Mouse (Mus musculus): ENCODE measurements at regions not wholly inside any gene's neighbourhood (a gene's known extent, or its start where the extent isn't known, plus 50 kb on each side); places are given as distances from the start of the nearest gene placed in this dataset.

DNA sequence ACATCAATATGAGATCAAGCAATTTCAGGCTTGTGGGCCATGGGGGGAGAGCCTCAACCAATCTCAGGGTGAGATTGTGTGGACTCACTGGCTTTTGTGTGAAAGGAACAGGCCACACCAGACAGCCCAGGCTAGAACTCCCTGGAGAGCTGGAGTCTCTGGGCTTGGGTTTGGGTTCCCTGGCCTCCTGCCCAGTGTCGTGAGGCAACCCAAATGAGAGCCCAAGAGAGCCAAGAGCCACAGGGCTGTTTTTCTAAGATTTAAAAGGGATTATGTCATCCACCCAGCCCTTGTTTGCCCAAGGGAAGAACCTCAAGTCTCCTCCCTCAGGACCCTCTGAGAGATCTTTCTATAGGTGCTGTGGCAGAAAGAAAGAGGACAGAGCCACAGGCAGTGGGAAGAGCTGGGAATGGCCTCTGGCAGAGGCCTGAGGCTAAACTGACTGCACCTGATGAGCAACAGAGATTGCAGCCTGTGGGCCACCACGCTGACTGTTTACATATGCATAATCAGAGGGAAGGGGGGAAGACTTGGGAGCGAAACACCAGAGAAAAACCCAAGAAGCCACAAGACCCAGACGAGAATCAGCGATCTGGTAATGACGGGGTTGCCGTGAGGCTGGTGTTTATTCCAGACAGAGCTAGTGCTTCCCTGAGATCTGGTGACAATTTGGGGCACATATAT lies 92.1 kb downstream of the Bcl2l11 start:
- DNase-seq (ENCODE audit: low spot score) (no peak), ATAC-seq (no peak)
- TF ChIP-seq CTCF (IDR thresholded peaks at IDR 0.05; ENCODE audit: low read depth) = no peak
- Histone ChIP-seq H3K4me2 (ENCODE audit: low read depth, low read length) (no peak overlapping the region), H3K27me3 (ENCODE audit: insufficient read depth, low read length) (no peaks in the 10 kb centered on the region), H3K27ac (no peak overlapping the region), H3K4me3 (ENCODE audit: low read length) (no peak overlapping the region), H3K4me1 (ENCODE audit: insufficient read depth, low read length) (no peaks in the 10 kb centered on the region), H3K36me3 (ENCODE audit: insufficient read depth, low read length) (no peaks in the 10 kb centered on the region), H3K9ac (replicated peaks; ENCODE audit: low read length) (no peak overlapping the region), H3K9me3 (ENCODE audit: low read length) (no peaks in the 10 kb centered on the region)
- WGBS = 76% methylated on average over 7 of the region's 7 CpGs

DNA sequence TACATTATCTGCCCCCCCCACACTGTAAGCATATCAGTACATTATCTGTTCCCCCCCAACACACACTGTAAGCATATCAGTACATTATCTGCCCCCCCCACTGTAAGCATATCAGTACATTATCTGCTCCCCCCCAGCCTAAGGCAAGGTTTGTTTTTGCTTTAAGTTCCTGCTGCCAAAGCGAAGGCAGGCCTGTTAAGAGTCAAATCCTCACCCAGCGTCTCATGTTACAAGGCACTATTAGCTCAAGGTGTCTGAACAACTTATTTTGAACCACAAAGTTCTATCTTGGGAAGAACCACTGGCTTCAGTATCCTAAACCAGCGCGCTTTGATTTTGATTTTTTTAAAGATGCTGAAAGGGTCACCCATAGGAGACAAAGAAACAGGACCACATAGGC lies 93.1 kb downstream of the Bcl2l11 start:
- 88% methylated on average over 4 of the region's 4 CpGs for WGBS
- Histone ChIP-seq H3K36me3 (ENCODE audit: insufficient read depth, low read length) (no peaks in the 10 kb centered on the region), H3K9ac (replicated peaks; ENCODE audit: low read length) (no peak overlapping the region), H3K4me3 (ENCODE audit: low read length) (no peak overlapping the region), H3K4me2 (ENCODE audit: low read depth, low read length) (no peak overlapping the region), H3K4me1 (ENCODE audit: insufficient read depth, low read length) (no peaks in the 10 kb centered on the region), H3K9me3 (ENCODE audit: low read length) (no peaks in the 10 kb centered on the region), H3K27ac (no peak overlapping the region), H3K27me3 (ENCODE audit: insufficient read depth, low read length) (no peaks in the 10 kb centered on the region)
- TF ChIP-seq CTCF (IDR thresholded peaks at IDR 0.05; ENCODE audit: low read depth) = no peak
- DNase-seq (ENCODE audit: low spot score) (no peak), ATAC-seq (no peak)

DNA sequence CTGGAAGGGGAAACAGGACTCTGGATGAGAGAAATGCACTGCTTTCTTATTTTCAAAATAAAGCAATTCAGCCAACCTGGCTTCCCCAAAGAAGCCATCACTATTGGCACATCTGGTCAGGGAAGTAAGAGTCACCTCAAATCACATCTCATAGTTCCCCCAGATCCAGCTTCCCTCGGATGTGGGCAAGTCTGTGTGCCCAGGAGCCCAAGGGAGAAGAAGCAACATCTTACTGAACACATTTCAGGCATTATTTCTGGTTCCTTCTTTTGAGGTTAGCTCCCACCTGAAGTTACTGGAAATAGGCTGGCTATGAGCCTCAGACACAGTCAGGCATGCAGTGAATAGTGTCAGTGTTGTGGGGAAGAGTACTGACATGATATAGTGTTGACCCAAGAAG lies 95.2 kb downstream of the Bcl2l11 start:
- Histone ChIP-seq H3K27me3 (ENCODE audit: insufficient read depth, low read length) (no peaks in the 10 kb centered on the region), H3K4me3 (ENCODE audit: low read length) (no peak overlapping the region), H3K4me1 (ENCODE audit: insufficient read depth, low read length) (no peaks in the 10 kb centered on the region), H3K4me2 (ENCODE audit: low read depth, low read length) (no peak overlapping the region), H3K27ac (no peak overlapping the region), H3K36me3 (ENCODE audit: insufficient read depth, low read length) (no peaks in the 10 kb centered on the region), H3K9me3 (ENCODE audit: low read length) (no peaks in the 10 kb centered on the region), H3K9ac (replicated peaks; ENCODE audit: low read length) (no peak overlapping the region)
- 71% methylated on average over 1 of the region's 1 CpGs for WGBS
- ATAC-seq (no peak), DNase-seq (ENCODE audit: low spot score) (no peak)
- no peak for TF ChIP-seq CTCF (IDR thresholded peaks at IDR 0.05; ENCODE audit: low read depth)

- Histone ChIP-seq H3K4me1 (ENCODE audit: insufficient read depth, low read length) (no peaks in the 10 kb centered on the region), H3K36me3 (ENCODE audit: insufficient read depth, low read length) (no peaks in the 10 kb centered on the region), H3K4me2 (ENCODE audit: low read depth, low read length) (no peak overlapping the region), H3K27ac (no peak overlapping the region), H3K9ac (replicated peaks; ENCODE audit: low read length) (no peak overlapping the region), H3K27me3 (ENCODE audit: insufficient read depth, low read length) (no peaks in the 10 kb centered on the region), H3K4me3 (ENCODE audit: low read length) (no peak overlapping the region), H3K9me3 (ENCODE audit: low read length) (no peaks in the 10 kb centered on the region)
- ATAC-seq = no peak
- no peak for TF ChIP-seq CTCF (IDR thresholded peaks at IDR 0.05; ENCODE audit: low read depth)
- 90% methylated on average over 4 of the region's 4 CpGs for WGBS
- DNase-seq (ENCODE audit: low spot score) = no peak
Observed at GRCm38 (mm10) chr2:128221657-128222056, 95.8 kb downstream of the Bcl2l11 start.

- 94% methylated on average over 9 of the region's 9 CpGs for WGBS
- Histone ChIP-seq H3K9ac (replicated peaks; ENCODE audit: low read length) (no peak overlapping the region), H3K9me3 (ENCODE audit: low read length) (no peaks in the 10 kb centered on the region), H3K36me3 (ENCODE audit: insufficient read depth, low read length) (no peaks in the 10 kb centered on the region), H3K4me2 (ENCODE audit: low read depth, low read length) (no peak overlapping the region), H3K27ac (no peak overlapping the region), H3K27me3 (ENCODE audit: insufficient read depth, low read length) (no peaks in the 10 kb centered on the region), H3K4me3 (ENCODE audit: low read length) (no peak overlapping the region), H3K4me1 (ENCODE audit: insufficient read depth, low read length) (no peaks in the 10 kb centered on the region)
- no peak for TF ChIP-seq CTCF (IDR thresholded peaks at IDR 0.05; ENCODE audit: low read depth)
- no peak for ATAC-seq
- no peak for DNase-seq (ENCODE audit: low spot score)
Observed at GRCm38 (mm10) chr2:128226465-128227047, 100.7 kb downstream of the Bcl2l11 start.

- Histone ChIP-seq H3K4me1 (ENCODE audit: insufficient read depth, low read length) (no peaks in the 10 kb centered on the region), H3K9ac (replicated peaks; ENCODE audit: low read length) (no peak overlapping the region), H3K4me3 (ENCODE audit: low read length) (no peak overlapping the region), H3K27me3 (ENCODE audit: insufficient read depth, low read length) (no peaks in the 10 kb centered on the region), H3K4me2 (ENCODE audit: low read depth, low read length) (no peak overlapping the region), H3K36me3 (ENCODE audit: insufficient read depth, low read length) (no peaks in the 10 kb centered on the region), H3K27ac (no peak overlapping the region), H3K9me3 (ENCODE audit: low read length) (no peaks in the 10 kb centered on the region)
- TF ChIP-seq CTCF (IDR thresholded peaks at IDR 0.05; ENCODE audit: low read depth) = no peak
- ATAC-seq = no peak
- DNase-seq (ENCODE audit: low spot score) = no peak
- 95% methylated on average over 4 of the region's 4 CpGs for WGBS
Observed at GRCm38 (mm10) chr2:128229730-128230129, 103.9 kb downstream of the Bcl2l11 start.

- Histone ChIP-seq H3K27ac (no peak overlapping the region), H3K4me2 (ENCODE audit: low read depth, low read length) (no peak overlapping the region), H3K9me3 (ENCODE audit: low read length) (no peaks in the 10 kb centered on the region), H3K9ac (replicated peaks; ENCODE audit: low read length) (no peak overlapping the region), H3K4me3 (ENCODE audit: low read length) (no peak overlapping the region), H3K27me3 (ENCODE audit: insufficient read depth, low read length) (no peaks in the 10 kb centered on the region), H3K4me1 (ENCODE audit: insufficient read depth, low read length) (peaks cover 4% of the 10 kb centered on the region; the same call in 1 of the 2 replicates), H3K36me3 (ENCODE audit: insufficient read depth, low read length) (no peaks in the 10 kb centered on the region)
- ATAC-seq (no peak), DNase-seq (ENCODE audit: low spot score) (no peak)
- TF ChIP-seq CTCF (IDR thresholded peaks at IDR 0.05; ENCODE audit: low read depth) = no peak
- 92% methylated on average over 4 of the region's 4 CpGs for WGBS
Observed at GRCm38 (mm10) chr2:128230921-128231320, 105.1 kb downstream of the Bcl2l11 start.
